Mouse (Mus musculus) central nervous system, embryonic 11.5 days (tissue): Measurements from ENCODE around the gene Gm49387. TPM values are rescaled to one million over a fixed set of nuclear protein-coding genes. Genes with fewer than 3 reads are reported as not detected.

Source experiments
- polyA plus RNA-seq: library from polyadenylated mRNA; depleted of rRNA; stranded (reverse); fragments of >200 nt; gene quantifications from 2 replicates; pipeline ENCODE4 v1.2.3, GENCODE M21; 2012; rRNA removed

Gm49387 gene
- polyA plus RNA-seq: 0.28 TPM in 1 of 2 replicates, not detected in the other

DNA sequence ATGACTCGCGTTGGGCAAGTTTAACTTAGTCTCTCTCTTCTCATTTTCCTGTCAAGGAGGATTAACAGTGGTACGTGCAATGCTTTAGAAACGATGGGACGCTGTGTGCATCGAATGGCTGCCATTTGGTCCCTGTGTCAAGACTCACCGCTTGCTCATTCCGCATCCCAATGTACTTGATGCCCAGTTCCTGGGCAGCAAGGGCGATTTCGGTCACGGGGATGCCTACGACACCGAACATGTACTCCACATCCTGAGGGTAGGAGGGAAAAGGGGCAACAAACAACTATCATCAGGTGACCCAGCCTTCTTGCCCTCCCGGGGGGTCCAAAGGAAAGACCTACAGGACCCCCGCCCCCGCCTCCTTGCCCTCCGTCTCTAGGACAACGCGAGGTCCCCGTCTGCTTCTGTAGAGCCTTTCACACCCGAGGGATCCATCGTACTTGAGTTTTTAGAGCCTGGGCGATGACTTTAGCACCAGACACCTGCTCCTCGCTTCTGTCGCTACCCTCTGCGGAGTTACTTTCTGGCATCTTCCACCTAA, at the start of gene Gm49387:
TSS of gene Gm49387 (minus strand) at position 533 of the 544 bp plus-strand sequence.

DNA sequence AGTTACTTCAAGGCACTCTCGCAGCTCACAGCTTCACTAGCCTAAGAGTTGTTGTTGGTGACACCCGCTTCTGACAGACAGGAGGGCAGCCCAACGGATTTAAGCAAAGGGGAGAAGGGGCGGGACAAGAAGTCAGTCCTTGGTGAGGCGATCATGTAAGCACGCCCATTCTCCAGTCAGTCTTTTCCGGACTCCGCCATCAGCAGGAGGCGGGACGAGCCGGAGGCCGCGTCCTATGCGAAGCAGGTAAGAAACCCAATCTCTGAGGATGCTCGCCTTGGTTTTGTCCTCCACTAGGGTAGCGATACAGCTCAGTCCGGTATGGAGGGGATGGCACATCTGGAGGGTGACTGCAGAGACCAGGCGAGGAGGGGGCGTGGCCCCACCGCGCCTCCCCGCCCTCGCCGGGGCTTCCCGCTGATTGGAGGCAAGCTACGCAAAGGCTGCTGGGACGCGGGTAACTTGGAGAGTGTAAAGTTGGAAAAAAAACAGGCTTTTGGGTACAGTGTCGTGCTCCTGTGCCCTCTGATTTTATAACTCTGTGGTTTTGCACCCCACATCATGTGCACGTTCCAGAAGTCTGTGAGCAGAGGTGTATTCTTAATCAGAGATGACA, 320 bp upstream of the Gm49387 start, which contains the start of the genes Btd and Hacl1:
TSS of gene Btd (plus strand) at position 139 of the 616 bp plus-strand sequence.
TSS of gene Hacl1 (minus strand) at position 397 of the 616 bp plus-strand sequence.

DNA sequence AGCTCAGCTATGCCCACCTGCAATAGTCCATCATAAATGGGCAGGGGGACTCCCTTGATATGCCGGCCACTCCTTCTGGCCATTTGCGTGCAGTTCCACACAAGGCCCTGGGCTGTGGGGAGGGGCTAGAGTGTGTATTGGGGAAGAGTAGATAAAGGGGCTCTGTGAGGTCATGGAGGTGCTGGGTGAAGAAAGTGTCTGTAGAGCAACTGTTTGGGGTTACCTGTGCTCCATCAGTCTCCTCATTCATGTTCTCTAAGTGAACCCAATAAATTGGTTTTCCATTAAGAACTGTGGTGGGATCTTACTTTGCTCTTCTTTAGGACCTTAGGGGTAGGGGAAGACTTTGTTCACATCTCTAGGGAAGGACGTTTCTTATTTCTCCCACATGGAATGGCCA, 49.4 kb downstream of the Gm49387 start, which contains the start of gene Colq:
TSS of gene Colq (minus strand) at position 101 of the 400 bp plus-strand sequence.

Other genes starting within 250 kb of the Gm49387 start
- 46.0 and 69.5 TPM in 2 replicates for gene Sh3bp5, start 204.8 kb downstream of the Gm49387 start, polyA plus RNA-seq
- gene Eaf1, start 146.5 kb downstream of the Gm49387 start, polyA plus RNA-seq: 23.4 and 31.9 TPM in 2 replicates
- 36.3 and 42.3 TPM in 2 replicates for gene Mettl6, start 145.8 kb downstream of the Gm49387 start, polyA plus RNA-seq
- gene Colq, start 49.5 kb downstream of the Gm49387 start, polyA plus RNA-seq: 0.08 and 0.57 TPM in 2 replicates
- gene Btd, start 150 bp upstream of the Gm49387 start, polyA plus RNA-seq: 19.7 and 23.4 TPM in 2 replicates
- 8.0 and 15.7 TPM in 2 replicates for gene Hacl1, start 408 bp upstream of the Gm49387 start, polyA plus RNA-seq
- 17.7 and 20.6 TPM in 2 replicates for gene Ankrd28, start 189.8 kb upstream of the Gm49387 start, polyA plus RNA-seq